Mouse (Mus musculus) CD4-positive, CD25-positive, alpha-beta regulatory T cell, adult 2 months (primary cell): ENCODE data around the gene Wfdc21.

Experiments
- DNase-seq: peaks from one replicate; pipeline ENCODE4 v3.0.0-alpha.2; 2012; ENCODE audit warnings: low read depth, low spot score

Wfdc21 gene

DNA sequence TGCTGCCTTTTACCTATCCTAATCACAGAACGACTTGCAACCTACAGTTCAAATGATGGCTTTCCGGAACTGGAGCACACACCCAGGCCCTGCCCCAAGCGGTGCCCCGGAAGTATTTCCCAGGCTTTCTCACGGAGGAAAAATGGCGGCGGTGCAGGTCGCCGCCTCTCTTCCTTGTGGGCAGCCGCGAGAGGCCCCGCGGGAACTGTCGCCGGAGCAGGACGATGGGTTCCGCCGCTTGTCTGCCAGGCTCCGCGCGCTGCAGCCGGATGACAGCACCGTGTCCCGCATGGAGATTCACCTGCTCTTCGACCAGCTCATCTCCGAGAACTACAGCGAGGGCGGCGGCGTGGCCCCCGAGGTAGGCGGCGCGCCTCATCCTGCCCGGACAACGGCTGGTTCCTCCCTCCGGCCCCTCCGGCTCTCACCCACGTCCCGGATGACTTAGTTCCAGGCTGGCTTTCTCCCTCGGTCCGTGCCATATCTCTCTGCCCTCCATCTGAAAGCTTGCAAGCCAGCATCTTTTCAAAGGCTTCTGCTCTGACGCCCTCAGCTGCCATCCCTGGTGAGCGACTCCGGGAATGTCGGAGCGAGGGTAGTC lies 6.9 kb downstream of the Wfdc21 start, which contains the start of gene Heatr6:
Heatr6 (plus strand) TSS at position 116 of the 601 bp plus-strand sequence.
- peak; percentile 92 for DNase-seq

DNA sequence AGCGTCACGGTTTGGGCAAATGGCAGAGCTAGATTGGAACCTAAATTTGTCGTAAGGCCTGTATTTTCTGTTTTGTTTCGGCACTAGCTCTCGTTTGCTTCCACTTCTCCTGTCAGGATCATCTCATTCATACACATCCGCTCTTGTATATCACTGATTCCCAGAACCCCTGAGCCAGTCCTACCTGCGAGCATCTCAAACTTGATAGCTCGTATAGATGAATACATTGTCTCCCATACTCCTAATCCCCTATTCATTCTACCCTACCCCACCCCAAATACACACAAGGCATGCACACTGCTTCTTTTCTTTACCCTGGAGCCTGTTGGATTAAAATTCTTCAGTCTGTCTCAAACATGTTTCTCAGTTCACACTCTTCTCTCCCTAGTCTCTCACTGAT lies 7.5 kb downstream of the Wfdc21 start:
- DNase-seq, result no peak

DNA sequence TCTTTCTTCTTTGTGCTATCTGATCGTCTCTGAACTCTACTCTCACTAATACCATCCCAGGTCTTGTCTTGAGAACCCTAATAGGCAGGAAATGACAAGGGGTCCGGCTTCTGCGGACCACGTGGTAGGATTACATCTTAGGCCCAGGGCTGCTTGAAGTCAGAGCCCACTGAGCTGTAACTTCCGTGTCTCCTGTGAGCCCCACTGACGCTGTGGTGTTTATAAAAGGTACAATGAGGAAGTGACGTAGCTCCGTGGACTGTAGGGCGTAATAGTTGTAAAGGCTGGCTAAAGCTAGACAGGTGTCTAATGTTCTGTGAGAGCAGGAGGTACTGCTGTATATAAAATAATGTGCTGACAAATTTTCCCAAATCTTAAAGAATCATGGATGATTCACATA lies 20.6 kb downstream of the Wfdc21 start:
- no peak for DNase-seq

DNA sequence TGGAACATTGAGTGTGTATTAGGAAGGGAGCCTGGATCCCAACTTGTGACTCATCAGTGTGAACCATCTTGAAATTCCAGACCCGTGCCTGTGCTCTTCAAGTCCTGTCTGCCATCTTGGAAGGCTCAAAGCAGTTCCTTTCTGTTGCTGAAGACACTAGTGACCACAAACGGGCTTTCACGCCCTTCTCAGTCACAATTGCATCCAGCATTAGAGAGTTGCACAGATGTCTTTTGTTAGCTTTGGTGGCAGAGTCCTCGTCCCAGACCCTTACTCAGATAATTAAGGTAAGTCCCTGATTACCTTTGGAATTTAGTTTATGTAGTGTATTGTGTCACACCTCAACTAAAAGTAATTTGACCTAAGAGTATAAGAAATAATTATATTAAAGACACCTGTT lies 22.2 kb downstream of the Wfdc21 start:
- DNase-seq, result no peak

DNA sequence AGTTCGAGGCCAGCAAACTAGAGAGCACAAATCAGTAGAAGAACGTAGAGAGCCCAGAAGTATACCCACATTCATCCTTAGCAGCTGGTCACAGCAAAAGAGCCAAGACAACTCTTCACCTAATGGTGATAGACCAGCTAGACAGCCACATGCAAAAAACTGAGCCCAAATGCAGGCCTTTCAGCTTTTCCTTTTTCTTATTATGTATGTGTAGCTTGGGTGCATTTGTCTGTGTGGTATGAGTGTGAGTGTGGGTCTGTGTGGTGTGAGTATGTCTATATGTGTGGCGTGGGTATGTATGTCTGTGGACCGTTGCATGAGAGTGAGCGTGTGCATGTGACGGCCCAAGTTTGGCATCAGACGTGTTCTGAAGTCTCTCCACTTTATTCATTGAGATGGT lies 24.3 kb downstream of the Wfdc21 start:
- DNase-seq, result no peak

DNA sequence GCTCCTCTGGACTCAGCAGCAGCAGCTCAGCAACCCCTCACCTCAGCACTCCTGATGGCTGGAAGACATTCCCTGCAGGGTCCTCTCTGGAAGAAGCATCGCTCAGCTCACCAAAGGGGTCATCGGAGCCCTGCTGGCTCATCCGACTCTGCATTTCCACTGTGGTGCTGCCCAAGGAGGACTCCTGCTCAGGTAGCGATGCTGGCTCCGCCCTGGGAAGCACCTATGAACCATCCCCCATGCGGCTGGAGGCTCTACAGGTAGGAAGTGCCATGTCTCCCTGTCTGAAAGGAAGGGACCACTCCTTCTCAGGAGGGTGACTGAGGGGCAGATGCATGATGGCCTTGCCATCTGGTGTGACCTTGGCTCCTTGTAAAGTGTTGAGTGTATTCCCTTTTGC lies 25.6 kb downstream of the Wfdc21 start:
- DNase-seq, result no peak

DNA sequence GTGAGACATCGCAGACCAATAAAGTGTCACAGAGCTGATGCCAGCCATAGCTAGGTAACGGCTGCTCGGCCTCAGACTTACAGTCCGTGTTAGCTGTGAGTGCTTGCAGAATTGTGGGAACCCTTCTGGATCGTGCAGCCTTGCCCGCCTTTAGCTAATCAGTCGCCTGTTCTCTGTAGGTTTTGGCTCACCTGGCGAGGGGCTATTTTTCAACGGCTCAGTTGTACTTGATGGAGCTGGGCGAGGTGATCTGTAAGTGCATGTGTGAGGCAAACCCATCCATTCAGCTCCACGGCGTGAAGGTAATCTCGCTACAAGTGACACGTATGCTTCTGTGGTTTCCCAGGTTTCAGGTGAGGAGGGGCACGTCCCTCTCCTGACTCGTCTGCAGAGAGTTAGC lies 27.0 kb downstream of the Wfdc21 start:
- no peak for DNase-seq

DNA sequence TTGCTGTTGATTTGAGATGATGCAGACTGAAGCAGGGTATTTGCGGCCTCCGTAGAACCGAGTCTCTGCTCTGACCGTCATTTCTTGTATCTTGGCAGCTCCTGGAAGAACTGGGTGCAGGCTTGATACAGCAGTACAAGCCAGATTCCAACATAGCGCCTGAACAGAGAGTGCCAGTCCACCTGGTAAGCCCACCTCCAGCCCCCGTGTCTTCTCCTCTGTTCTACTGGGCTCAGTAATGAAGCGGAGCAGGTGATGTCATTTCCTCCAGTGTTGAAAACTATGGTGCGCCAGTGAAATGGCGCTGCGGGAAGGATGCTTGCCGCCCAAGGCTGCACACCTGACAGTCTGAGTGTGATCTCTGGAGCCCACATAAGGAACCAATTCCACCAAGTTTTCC lies 27.6 kb downstream of the Wfdc21 start:
- DNase-seq, result no peak

DNA sequence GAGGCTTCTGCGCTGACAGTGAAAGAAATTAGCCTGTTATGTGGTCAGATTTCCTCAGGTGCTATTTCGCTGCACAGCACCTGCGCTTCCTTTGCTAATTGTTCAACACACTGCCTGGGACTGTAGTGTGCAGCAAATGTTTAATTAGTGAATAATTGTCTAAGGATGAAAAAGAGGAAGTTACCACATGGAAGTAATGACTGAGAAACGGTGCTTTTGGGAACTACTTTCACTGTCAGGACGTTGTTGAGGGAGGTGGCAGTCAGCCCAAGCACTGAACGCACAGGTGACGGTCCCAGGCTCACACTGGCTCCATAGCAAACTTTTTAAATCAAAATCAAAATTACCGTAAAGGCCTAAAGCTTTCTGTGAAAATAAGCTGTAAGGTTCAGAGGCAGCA lies 30.1 kb downstream of the Wfdc21 start:
- DNase-seq, result no peak

DNA sequence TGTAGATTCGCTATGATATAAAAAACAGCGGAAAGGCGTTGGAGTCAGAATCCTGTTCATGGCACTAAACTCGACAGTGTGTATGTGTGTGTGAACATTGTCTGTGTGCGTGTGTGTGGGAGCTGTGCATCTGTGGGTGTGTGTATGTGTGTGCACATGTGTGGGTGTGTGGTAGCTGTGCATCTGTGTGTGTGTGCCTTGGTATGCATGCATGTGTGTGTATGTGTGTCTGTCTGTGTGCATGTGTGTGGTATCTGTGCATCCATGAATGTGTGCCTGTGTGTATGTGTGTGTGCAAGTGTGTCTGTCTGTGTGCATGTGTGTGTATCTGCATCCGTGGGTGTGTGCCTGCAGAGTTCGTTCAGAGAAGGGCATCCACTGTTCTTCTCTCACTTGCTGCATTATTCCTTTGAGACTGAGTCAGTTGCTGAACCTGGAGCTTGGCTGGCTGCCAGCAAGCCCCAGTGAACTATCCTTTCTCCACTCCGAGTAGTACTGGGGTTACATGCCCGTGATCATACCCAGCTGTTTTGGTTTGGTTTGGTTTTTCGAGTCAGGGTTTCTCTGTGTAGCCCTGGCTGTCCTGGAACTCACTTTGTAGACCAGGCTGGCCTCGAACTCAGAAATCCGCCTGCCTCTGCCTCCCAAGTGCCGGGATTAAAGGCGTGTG lies 37.3 kb downstream of the Wfdc21 start:
- no peak for DNase-seq

DNA sequence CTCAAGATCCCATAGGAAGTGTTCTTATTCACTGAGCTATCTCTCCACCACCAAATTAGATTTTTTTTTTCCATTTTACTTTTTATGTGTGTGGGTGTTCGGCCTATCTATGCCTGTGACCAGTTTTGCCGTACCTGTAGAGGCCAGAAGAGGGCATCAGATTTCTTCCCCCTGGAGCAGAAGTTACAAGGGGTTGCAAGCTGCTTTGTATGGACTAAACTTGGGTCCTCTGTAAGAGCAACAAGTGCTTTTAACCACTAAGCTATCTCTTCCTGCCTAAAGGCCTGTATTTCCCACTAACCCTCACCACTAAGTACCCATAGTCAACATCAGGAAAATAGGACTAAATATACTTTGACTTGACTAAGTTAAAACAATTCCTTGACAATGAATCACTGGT lies 37.9 kb downstream of the Wfdc21 start:
- peak; percentile 20 for DNase-seq

DNA sequence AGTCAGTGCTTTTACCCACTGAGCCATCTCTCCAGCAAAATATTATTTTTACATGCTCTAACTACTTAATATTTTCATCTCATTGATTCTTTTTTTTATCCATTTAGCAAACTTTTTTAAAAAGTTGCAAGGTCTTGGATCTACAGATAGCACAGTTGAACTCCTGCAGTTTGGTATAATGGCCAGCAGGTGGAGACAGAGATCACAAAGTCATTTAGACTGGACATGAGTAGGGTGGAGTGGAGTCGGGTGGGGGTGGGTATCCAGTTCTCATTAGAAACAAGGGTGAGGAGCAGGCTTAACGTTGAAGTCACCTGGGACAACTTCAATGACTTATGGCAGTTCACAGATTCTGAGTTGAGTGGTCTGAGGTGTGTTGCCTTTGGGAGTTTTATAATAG lies 38.6 kb downstream of the Wfdc21 start:
- peak; percentile 81 for DNase-seq

DNA sequence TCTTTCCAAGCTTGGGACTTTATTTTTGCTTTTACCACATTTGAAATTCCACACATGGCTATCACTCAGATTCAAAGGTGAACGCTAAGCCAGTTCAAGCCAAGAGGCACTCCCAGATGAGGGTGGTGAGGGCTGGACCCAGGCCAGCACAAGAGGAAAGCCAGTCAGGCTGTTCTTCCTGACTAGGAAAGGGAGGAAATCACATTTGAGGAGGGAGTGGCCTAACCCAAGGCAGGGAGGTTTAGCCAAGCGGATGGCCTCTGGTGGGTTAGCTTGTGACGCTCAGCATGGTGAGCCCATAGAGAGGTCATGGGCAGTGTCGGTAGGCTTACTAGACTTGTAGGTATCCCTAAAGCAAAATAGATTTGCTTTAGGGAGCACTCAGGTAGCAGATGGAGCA lies 40.1 kb downstream of the Wfdc21 start:
- DNase-seq, result no peak

DNA sequence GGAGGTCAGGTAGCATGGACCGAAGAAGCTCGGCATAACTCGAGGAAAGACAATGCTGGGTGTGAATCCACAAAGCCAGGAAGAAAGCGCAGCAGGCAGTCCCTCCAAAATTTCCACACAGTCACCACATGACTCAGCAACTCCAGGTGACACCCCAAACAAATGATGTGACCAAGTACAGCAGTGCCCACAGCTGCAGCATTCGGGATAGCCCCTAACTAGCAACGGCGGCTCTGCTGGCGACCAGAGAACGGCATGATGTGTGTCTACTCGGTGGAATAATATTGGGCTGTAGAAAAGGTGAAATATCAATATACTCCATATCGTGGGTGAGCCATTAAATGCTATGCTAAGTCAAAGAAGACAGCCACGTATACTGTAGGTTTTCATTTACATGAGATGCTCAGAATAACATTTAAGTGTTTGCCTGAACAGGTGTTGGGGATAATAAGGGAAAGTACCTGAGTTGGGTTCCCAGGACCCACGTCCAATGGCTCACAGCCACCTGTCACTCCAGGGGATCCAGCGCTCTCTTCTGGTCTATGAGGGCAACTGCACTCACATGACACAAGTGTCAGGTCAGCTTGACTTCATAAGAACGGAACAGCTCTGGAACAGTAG lies 40.8 kb downstream of the Wfdc21 start:
- peak; percentile 25 for DNase-seq

DNA sequence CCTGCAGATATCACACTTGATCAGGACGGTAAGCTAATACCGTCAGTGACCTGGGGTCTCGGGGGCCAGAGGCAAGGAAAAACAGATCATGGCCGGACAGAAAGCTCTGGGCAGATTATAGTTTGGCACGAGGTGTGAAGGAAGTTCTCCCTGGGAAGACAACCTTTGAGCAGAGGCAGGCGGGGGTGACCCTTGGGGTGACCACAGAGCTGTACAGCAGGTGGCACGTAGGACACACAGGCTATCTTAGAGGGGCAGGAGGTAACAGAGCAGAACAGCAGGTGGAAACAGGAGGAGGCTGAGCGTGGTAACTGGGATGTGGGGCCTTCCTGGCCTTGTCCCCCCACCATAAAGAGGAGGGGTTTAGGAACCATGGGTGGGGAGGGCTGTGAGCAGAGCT lies 41.6 kb downstream of the Wfdc21 start:
- DNase-seq, result no peak

DNA sequence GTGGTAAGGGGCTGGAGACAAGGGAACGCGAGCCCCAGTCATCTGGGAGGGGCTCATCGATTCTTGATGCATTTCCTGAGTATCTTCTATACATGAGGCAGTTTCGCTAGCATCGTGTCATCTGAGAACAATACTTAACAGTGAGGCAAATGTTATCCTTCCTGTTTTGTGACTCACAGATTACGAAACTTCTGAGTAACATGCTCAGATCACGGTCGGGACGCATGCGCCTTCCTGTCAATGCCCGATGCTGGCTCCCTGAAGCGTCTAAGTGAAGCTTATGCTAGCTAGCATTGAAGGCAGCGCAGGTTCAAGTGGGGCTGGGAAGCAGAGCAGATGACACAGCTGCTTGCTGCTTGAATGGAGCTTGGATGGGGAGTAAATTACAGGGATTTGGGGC lies 42.5 kb downstream of the Wfdc21 start:
- DNase-seq, result peak; percentile 89

DNA sequence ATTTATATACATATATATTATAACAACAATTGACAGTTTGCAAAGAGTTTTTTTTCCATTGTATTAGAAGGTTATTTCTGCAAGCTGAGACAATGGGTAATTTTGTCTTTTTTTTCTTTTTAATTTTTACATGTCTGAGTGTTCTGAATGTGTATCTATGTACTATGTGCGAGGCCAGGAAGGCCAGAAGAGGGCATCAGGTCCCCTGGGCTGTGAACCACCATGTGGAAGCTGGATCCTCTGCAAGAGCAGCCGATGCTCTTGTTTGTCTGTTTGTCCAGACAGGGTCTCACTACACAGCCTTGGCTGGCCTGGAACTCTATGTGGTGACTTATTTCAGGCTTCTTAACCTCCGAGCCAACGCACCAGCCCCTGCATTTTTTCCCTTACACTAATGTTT lies 44.4 kb downstream of the Wfdc21 start:
- no peak for DNase-seq

DNA sequence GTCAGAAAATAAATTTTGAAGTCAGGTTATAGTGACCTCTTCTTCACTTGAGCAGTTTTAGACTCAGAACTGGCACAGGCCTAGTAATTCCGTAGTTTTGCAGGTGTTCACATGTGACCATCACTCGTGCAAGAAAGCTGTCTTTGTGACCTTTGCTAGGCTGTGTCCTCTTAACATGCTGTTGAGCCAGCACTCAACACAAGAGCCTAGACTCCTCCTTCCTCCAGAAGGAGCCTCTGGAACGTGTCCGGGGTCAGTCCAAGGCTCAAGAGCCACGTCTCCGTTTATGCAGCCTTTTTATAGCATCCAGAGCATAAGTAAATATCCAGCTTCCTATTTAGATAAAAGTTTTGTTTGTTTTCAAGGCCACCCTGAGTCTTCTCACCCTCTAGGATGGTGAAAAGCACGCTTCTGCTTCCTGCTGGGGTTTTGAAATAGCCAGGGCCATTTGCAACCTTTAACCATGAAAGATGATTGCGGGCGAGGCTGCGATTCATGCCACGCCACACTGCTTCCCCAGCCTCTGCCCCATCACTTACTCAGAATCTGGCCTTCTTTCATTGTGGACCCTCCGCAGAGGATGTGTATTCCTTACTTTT lies 45.7 kb downstream of the Wfdc21 start:
- DNase-seq, result no peak

DNA sequence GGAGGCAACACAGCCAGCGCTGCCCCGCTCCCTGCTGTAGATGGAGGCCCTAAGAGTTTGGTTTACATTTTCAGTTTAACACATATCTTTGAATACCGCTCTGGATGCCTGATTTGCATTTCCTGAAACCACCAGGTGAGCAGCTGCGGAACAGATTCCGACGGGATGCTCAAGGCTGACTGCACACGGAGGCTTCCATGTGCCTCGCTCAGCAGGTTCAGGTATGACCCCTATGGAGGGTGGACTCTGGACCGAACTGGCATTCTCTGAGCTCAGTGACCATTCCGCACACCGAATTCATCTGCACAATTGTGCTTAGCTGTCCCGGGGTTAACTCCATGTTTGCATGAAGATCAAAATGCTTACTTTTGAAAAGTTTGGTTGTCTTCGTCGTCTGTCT lies 46.5 kb downstream of the Wfdc21 start:
- no peak for DNase-seq

DNA sequence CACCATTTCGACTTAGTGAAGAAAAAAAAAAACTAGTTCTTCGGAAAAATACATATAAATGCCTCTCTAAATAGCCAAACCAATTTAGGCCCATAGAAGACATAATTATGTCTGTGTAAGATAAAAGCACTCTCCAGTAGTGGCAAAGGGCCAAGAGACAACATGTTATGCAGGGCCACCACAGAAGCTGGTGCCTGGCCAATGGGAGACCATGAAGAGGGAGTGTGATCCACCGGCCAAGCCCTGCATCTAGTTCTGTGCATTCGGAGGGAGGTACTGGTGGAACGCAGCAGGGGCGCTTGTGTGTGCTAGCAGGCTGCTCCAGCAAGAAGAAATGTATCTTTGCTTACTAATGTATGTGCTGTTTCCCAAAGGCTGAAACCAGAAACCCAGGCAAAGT lies 49.4 kb downstream of the Wfdc21 start:
- no peak for DNase-seq

DNA sequence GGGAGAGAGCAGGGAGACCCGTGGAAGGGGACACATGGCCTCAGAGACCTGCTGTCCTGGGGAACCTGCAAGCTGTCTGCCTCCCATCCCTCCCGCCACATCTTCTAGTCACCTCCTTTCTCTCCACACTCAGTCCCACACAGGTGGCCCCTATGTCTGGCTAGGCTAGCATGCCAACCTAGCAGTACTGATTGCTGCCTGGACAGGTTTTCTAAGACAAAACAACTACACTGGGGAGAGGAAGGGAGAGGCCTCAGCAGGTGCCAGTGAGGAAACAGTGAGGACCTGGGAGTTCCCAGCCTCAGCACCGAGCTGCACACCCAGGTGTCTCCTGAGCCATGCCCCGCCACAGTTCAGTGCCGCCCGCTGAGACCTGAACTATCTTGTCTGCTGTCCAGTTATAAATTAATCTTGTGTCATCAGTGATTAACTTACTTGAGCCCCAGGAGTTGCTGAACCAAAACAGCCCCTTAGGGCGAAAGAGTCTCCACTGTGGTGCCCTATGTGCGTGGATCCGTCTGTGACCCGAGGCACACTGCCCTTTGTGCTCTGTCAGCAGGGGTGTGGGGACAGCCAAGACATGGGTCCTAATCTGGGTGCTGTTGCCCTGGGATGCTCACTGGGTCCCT lies 50.4 kb downstream of the Wfdc21 start:
- DNase-seq, result no peak

DNA sequence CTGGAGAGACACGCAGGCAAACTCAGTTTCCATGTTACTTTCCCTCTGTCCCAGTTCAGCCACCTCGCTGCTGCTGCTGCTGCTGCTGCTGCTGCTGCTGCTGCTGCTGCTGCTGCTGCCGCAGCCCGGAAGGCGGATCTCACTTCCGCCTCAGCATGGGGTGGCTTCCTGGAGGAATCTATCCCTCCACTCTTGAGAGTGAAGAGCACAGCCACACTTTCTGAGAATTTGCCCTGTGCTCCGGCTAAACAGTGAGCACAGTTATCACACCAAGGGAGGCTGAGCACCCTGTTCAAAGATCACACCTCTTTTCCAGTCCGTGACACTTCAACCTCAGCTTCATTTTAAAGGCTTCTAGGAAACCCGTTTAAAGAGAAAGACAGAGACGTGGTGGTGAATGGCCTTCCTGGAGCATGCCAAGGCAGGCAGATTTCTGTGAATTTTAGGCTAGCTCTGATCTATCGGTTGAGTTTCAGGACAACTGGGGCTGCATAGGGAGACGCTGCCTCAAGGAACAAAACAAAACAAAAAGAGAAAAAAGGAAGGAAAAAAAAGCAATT lies 53.2 kb downstream of the Wfdc21 start:
- DNase-seq, result no peak
